Mouse (Mus musculus): ENCODE measurements at regions not wholly inside any gene's neighbourhood (a gene's known extent, or its start where the extent isn't known, plus 50 kb on each side); places are given as distances from the start of the nearest gene placed in this dataset.

DNA sequence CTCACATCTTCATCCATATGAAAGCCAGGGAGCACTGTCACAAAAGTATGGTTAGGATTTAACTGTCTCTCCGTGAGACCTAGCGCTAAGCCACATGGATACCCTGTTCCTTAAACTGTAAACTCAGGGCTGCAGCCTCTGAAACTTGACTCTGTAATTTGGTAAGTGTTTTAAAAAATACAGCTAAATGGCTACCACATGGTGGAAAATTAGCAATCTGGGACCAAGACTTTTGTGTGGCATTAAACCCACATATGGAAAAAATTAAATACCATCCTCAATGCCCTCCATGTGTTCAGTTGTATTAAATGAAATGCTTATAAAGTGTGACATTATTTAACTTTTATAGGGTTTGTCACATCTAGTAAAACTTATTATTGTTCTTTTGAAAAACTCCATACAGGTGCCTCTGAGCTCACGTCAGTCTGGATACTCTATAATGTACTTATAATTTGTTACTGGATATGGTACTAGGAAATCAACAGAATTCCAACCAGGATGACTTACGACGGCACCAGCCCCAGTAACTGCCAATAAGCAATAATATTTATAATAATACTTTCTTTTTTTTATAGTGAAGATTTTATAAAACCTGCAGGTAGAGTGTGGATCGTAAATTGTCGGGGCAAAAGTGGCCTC, 131.0 kb upstream of the Frg1 start:
- no peak for TF ChIP-seq CTCF (IDR thresholded peaks at IDR 0.05; ENCODE audit: borderline replicate concordance, insufficient read depth, low read depth, low read length)
- TF ChIP-seq POLR2A (IDR thresholded peaks at IDR 0.05; ENCODE audit: borderline replicate concordance, insufficient read depth, low read length), result no peak

Measured in cerebellum, adult 2 months (tissue).